Mouse (Mus musculus): ENCODE data around the gene Gm7247. TPM values are rescaled to one million over a fixed set of nuclear protein-coding genes. Genes with fewer than 3 reads are reported as not detected.
"Not testable (repeated sequence)": the region's sequence is repeated elsewhere in the genome, so short reads cannot be mapped to it uniquely, and the experiment has no call there.

The Gm7247 gene
- total RNA-seq (2021) = not detected
- long read RNA-seq, experiment 1 = 0 reads
- long read RNA-seq, experiment 2, partial matches to known transcripts = 0 of 1 reads
- long read RNA-seq, experiment 2, other reads (novel, unspliced or antisense) = 1 of 1 reads

DNA sequence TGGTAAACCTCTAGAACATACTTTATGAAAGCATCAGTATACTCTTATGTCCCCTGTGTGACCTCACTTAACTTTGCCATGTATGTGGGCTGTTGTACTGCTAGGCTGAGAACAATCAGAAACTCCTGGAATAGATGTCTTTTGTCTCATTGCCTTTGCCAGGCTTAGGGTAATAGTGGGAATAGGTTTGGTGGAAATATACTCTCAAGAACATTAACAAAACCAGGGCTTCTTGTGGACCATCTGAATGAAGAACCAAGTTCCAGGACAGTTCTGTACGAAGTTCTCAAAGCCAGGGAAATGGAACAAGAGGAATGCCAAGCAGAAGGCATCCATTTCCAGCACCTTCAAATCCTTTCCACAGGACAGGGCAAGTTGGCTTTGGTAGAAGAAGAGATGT is at the start of gene Gm7247:
TSS of gene Gm7247 (plus strand) at position 301 of the 400 bp plus-strand sequence.
- Histone ChIP-seq H3K4me3 (no peak within 1 kb of the TSS), H3K27ac (no peak within 1 kb of the TSS)
- no peak for DNase-seq (ENCODE audit: low spot score in 2 of 2)
- TF ChIP-seq CTCF (conservative IDR thresholded peaks at IDR 0.05) = no peak

DNA sequence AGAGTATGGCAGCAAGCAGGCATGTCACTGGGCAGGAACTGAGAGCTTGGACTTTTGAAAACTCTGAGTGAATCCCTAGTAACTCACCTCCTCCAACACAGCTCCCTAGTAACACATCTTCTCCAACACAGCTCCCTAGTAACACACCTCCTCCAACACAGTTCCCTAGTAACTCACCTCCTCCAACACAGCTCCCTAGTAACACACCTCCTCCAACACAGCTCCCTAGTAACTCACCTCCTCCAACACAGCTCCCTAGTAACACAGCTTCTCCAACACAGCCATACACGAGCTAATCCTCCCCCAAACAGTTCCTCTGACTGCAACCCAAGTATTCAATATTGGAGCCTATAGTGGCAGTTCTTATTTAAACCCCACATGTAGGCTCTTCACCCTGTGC is 37.6 kb upstream of the Gm7247 start:
- DNase-seq (ENCODE audit: low spot score in 2 of 2) = peak in 1 of 2 experiments; percentile 28

DNA sequence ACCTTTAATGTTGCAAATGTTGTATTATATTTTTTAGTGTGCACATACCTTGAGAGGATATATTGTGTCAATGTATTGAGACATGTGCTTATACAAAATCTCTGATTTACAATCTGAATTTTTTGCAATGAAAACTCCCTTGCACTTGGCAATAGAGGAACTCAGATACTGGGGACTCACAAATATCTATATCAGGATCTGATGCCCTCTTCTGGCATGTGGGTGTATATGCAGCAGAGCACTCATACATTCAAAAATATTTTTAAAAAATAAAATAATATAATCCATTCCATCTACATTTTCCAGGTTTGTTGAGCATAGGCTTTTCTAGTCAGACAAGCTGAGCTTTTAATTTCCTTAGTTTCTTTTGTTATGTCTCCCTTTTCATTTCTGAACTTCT is 15.5 kb upstream of the Gm7247 start:
- H3K27ac ChIP-seq = no peak overlapping the region
- H3K4me3 ChIP-seq = no peak overlapping the region
- TF ChIP-seq CTCF (conservative IDR thresholded peaks at IDR 0.05) = peak; percentile 80
- DNase-seq (ENCODE audit: low spot score in 2 of 2) = no peak

More for the DNA sequence above, 37.6 kb upstream of the Gm7247 start:
- no peak overlapping the region for H3K4me3 ChIP-seq
- TF ChIP-seq CTCF (conservative IDR thresholded peaks at IDR 0.05) = no peak
- no peak overlapping the region; the same call in 1 of the 2 replicates for H3K27ac ChIP-seq

DNA sequence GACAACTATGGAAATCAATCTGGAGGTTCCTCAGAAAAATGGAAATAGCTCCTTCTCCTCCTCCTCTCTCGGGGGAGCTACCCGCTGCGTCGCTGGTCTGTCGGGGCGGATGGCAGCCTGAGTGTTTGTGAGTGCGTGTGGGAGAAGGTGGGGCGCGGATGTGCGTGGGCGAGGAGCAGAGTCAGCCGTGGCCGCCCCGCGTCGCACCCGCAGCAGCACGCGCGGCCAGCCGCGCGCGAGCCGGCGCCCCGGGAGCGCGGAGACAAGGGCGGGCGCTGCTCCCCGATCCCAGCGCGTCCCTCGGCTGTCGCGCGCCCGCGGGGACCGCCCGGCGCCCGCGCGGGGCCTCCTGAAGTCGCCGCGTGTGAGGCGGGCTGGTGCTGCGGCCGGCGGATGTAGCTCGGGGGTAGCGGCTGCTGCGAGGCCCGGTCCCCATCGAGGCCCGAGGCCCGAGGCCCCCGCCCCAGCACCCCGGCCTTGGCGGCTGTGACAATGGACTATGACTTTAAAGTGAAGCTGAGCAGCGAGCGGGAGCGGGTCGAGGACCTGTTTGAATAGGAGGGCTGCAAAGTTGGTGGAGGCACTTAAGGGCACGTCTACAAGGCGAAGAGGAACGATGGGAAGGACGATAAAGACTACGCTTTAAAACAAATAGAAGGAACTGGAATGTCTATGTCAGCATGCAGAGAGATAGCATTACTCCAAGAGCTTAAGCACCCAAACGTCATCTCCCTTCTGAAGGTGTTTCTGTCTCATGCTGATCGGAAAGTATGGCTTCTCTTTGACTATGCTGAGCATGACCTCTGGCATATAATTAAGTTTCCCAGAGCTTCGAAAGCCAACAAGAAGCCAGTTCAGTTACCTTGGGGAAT is 3.2 kb upstream of the Gm7247 start:
- DNase-seq (ENCODE audit: low spot score in 2 of 2) = peak; percentile 34 to 53
- TF ChIP-seq CTCF (conservative IDR thresholded peaks at IDR 0.05) = no peak
- Histone ChIP-seq H3K27ac (0 out of 2 replicates have a peak overlapping the region, but pooled peaks have one; percentile 46), H3K4me3 (peak overlapping the region; percentile 45)

DNA sequence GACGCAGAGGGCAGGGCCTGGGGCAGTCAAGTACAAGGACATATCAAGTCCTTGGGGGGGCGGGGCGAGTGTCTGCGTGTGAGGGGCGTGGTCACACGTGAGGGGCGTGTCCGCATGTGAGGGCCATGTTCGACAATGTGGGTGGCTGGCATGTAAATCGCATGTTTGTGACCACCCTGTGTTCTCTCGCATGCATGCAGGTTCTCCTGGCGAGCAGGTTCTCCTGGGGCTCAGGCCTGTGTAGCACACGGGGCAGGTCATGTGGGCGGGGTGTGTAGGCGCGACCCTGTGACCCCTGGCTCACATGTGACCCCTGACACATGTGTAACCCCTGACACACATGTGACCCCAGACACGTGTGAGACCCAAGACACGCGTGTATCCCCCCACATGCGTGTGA is 21.2 kb downstream of the Gm7247 start:
- no peak for TF ChIP-seq CTCF (conservative IDR thresholded peaks at IDR 0.05)
- Histone ChIP-seq H3K27ac (no peak overlapping the region), H3K4me3 (no peak overlapping the region)
- no peak for DNase-seq (ENCODE audit: low spot score in 2 of 2)

DNA sequence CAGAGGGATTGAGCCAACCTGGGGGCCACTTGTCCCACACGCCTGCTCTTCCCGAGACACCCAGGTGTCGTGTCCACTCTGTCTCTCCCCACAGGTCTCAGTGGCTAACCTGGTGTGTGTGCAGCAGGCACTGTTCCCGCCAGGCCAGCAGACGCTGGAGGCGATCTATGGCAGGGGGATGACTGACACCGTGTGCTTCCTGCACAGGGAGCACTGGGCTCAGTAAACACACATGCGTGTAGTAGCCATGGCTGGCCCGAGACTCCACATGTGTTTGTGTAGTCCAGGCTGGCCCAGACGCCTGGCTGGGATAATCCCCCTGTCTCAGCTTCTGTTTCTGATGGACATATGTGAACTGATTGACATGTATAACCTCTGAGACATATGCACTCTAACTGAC is 22.8 kb downstream of the Gm7247 start:
- no peak for TF ChIP-seq CTCF (conservative IDR thresholded peaks at IDR 0.05)
- no peak overlapping the region for H3K4me3 ChIP-seq
- H3K27ac ChIP-seq = no peak overlapping the region
- no peak for DNase-seq (ENCODE audit: low spot score in 2 of 2)

DNA sequence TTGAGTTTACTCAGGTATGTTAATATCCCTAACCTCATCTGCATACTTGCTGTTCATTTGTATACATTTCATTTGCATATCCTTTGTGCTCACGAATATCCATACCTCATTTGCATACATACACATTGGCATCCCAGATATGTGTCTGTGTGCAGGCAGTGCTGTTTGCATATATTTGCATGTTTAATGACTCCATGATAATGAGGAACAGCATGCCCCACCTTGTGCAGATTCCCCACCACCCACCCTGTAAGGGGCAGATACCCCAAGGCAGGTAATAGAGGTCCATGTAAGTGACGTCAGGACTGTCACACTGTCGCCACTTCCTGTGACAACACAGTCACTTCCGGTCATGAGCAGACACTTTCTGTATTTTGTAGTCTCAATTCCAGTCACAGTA is 24.2 kb downstream of the Gm7247 start:
- no peak overlapping the region for H3K4me3 ChIP-seq
- DNase-seq (ENCODE audit: low spot score in 2 of 2) = no peak
- TF ChIP-seq CTCF (conservative IDR thresholded peaks at IDR 0.05) = no peak
- no peak overlapping the region for H3K27ac ChIP-seq

DNA sequence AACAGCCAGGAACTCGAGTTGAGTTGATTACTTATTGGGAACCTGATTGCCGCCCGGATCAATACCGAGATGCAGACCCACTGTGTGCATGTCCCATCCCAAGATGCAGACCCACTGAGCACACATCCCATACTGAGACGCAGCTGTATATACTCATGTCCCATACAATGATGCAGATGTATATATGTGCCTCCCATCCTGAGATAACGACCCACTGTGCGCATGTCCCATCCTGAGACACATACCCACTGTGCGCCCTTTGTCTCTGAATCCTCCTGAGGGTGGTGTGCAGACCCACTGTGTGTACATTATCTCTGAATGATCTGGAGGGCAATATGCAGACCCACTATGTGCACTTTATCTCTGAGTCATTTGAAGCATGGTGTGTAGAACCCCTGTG is 26.2 kb downstream of the Gm7247 start:
- no peak for DNase-seq (ENCODE audit: low spot score in 2 of 2)
- TF ChIP-seq CTCF (conservative IDR thresholded peaks at IDR 0.05) = no peak
- H3K4me3 ChIP-seq = no peak overlapping the region
- no peak overlapping the region for H3K27ac ChIP-seq

DNA sequence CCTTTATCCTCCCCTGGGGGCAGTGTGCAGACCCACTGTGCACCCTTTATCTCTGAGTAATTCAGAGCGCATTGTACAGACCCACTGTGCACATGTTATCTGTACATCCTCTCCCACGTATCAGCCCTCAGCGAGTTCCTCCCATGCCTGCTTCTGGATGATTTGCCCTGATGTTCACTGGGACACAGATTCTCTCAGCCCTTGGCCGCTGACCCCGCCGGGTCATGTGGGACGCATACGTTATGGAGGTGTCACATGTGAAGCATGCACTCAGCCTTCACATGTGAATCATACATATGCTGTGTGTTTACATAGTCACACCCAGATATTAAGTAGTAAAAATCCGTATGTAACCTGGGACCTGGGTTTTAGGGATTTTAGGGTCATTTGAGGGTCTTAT is 26.7 kb downstream of the Gm7247 start:
- DNase-seq (ENCODE audit: low spot score in 2 of 2) = no peak
- TF ChIP-seq CTCF (conservative IDR thresholded peaks at IDR 0.05) = no peak
- H3K27ac ChIP-seq = no peak overlapping the region
- no peak overlapping the region for H3K4me3 ChIP-seq

DNA sequence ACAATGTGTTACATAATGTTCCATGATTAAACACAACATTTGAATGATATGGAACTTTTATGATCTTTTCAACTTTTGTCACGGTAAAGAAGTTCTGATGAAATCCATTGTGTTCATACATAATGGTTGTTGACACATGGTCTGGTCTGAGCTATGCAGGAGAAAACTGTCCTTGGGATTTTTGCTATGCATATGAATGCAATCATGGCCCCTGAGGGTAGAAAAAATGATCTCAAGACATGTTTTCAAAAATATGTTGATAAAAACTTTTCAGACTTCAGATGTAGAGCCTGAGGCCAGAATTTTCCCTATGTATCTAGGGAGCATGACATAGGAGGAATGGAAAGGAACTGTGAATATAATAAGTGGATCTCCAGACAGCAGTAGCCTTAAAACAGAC is 49.0 kb downstream of the Gm7247 start, which contains the start of gene Vmn2r88:
TSS of gene Vmn2r88 (plus strand) at position 301 of the 400 bp plus-strand sequence.
- no peak within 1 kb of the TSS for H3K4me3 ChIP-seq
- no peak within 1 kb of the TSS for H3K27ac ChIP-seq
- no peak for DNase-seq (ENCODE audit: low spot score in 2 of 2)
- TF ChIP-seq CTCF (conservative IDR thresholded peaks at IDR 0.05) = no peak

DNA sequence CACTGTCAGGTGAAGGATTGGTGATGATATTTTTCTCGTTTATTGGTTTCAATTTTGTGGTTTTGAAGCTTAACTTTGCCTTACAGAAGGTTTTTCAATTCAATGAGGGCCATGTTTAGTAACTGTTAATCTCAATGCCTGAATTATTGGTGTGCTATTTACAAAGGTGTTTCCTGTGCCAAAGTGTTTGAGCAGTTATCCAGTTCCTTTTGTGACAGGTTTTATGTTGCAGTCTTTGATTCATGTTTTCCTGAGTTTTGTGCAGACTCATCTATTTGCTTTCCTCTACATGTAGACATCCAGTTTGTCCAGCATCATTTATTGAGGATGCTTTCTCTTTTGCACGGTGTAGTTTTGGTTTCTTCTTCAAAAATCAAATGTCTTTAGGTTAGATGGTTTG is 62.3 kb downstream of the Gm7247 start:
- DNase-seq (ENCODE audit: low spot score in 2 of 2) = no peak
- no peak overlapping the region for H3K27ac ChIP-seq
- H3K4me3 ChIP-seq = no peak overlapping the region
- TF ChIP-seq CTCF (conservative IDR thresholded peaks at IDR 0.05) = no peak

DNA sequence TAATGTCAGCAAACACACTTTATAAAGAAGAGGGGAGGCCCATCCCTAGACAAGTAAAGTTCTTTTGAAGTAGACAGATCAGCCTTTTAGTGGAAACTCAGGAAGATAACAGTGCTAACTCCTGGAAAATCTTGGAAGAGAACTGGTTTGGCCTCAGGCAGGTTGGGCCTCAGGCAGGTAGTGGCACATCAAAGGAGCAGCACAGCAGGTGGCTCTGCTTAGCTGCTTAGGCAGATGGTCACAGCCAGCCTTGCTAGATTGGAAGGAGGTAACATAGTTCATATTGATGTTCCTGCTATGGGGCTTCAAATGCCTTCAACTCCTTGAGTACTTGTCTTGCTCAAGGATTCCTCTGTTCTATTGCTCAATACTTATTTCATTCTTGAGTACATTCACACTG is 68.6 kb downstream of the Gm7247 start:
- not testable (repeated sequence) for DNase-seq (ENCODE audit: low spot score in 2 of 2); H3K27ac ChIP-seq; H3K4me3 ChIP-seq

DNA sequence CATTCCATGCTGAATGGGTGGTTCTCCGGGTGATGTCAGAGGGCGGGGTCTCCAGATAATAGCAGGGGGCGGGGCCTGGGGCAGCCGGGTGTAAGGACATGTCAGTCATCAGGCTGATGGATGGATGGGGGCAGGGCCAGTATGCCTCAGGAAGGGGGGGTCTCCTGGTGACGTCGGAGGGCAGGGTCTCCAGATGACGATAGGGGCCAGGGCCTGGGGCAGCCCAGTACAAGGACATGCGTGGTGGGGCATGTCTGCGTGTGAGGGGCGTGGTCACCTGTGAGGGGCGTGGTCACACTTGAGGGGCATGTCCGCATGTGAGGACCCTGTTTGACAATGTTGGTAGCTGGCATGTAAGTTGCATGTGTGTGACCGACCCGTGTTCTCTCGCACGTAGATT is 73.0 kb downstream of the Gm7247 start:
- no peak for TF ChIP-seq CTCF (conservative IDR thresholded peaks at IDR 0.05)
- no peak overlapping the region for H3K4me3 ChIP-seq
- no peak for DNase-seq (ENCODE audit: low spot score in 2 of 2)
- H3K27ac ChIP-seq = no peak overlapping the region

DNA sequence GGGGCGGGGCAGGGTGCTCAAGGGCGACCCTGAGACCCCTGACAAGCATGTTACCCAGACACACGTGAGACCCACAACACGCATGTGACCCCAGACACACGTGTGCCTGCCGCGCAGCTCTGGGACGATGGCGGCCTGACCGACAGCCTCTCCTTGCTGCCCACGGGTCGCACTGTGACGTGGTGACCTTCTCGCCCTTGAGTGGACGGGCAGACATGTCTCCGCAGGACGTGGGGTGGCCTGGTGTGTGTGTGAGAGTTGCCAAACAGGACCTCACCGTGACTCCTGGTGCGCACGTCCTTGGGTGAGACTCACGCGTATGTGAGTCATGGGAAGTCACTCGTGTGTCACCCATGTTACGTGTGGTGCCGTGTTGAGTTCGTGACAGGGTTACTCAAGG is 73.5 kb downstream of the Gm7247 start:
- H3K27ac ChIP-seq = no peak overlapping the region
- no peak overlapping the region for H3K4me3 ChIP-seq
- TF ChIP-seq CTCF (conservative IDR thresholded peaks at IDR 0.05) = no peak
- no peak for DNase-seq (ENCODE audit: low spot score in 2 of 2)
